Comparison of ENCODE assay signal across 9 mouse cellular contexts in genomic region chr6:73249851-73250250, GRCm38 (mm10). TPM values are rescaled to one million over a fixed set of nuclear protein-coding genes. Genes with fewer than 3 reads are reported as not detected.
DNase-seq lines count a peak whose midpoint lies in the region; ATAC-seq and TF ChIP-seq lines count a peak whose summit lies in the region.
"Had no signal": no experiment of that assay in that cellular context is flagged by ENCODE, and none has a peak within 500 bp of the region (broad histone marks: within the 10 kb centered on the region; RNA-seq: fewer than 3 reads in every experiment).

No protein-coding gene starts in this region.

- no peak for DNase-seq in heart, adult 2 months
- DNase-seq in heart, postnatal 36 days, result no peak
- DNase-seq in lung, postnatal 0 days (ENCODE audit: low spot score), result no peak
- DNase-seq in layer of hippocampus, adult 11-12 months (ENCODE audit: low spot score), result no peak
- DNase-seq in T-cell, adult 2 months (ENCODE audit: low spot score), result no peak
- DNase-seq: cerebellum, postnatal 10 days had no signal

- peak overlapping the region; percentile 85 for H3K4me3 ChIP-seq in heart, adult 2 months
- H3K4me3 ChIP-seq in lung, embryonic 16.5 days (ENCODE audit: low read length), result no peak overlapping the region
- no peak overlapping the region for H3K4me3 ChIP-seq in lung, postnatal 0 days (ENCODE audit: low read depth, low read length)
- H3K4me3 ChIP-seq in limb, embryonic 15.5 days, result peak overlapping the region; percentile 96; the same call in 1 of the 2 replicates
- H3K4me3 ChIP-seq in stomach, embryonic 15.5 days (replicated peaks), result no peak overlapping the region

- no peak overlapping the region for H3K27ac ChIP-seq in heart, adult 2 months
- H3K27ac ChIP-seq in lung, embryonic 16.5 days (ENCODE audit: low read length), result no peak overlapping the region
- no peak overlapping the region for H3K27ac ChIP-seq in lung, postnatal 0 days (ENCODE audit: low read length)
- H3K27ac ChIP-seq in limb, embryonic 15.5 days, result no peak overlapping the region
- H3K27ac ChIP-seq in stomach, embryonic 15.5 days, result no peak overlapping the region

- TF ChIP-seq EP300 in heart, adult 2 months (IDR thresholded peaks at IDR 0.05; ENCODE audit: insufficient read depth, low read depth, low read length), result no peak
- TF ChIP-seq EP300 in lung, postnatal 0 days (IDR thresholded peaks at IDR 0.05), result no peak

- peak overlapping the region; percentile 77; the same call in 1 of the 2 replicates for H3K4me2 ChIP-seq in lung, embryonic 16.5 days (ENCODE audit: low read depth, low read length)
- H3K4me2 ChIP-seq in lung, postnatal 0 days (replicated peaks; ENCODE audit: low read depth, low read length), result no peak overlapping the region
- H3K4me2 ChIP-seq in limb, embryonic 15.5 days, result 0 out of 2 replicates have a peak overlapping the region, but pooled peaks have one; percentile 76
- peak overlapping the region; percentile 72; the same call in 1 of the 2 replicates for H3K4me2 ChIP-seq in stomach, embryonic 15.5 days

- peaks cover 4% of the 10 kb centered on the region; the same call in 1 of the 2 replicates for H3K79me2 ChIP-seq in heart, adult 2 months (replicated peaks; ENCODE audit: control insufficient read depth, insufficient read depth, low read length)

- no peak for TF ChIP-seq CTCF in heart, adult 2 months (IDR thresholded peaks at IDR 0.05)
- TF ChIP-seq CTCF in lung, postnatal 0 days (IDR thresholded peaks at IDR 0.05), result no peak

- H3K9me3 ChIP-seq in lung, embryonic 16.5 days (ENCODE audit: control insufficient read depth, low read length), result no peaks in the 10 kb centered on the region
- no peaks in the 10 kb centered on the region for H3K9me3 ChIP-seq in lung, postnatal 0 days (ENCODE audit: low read length)
- H3K9me3 ChIP-seq in limb, embryonic 15.5 days, result no peaks in the 10 kb centered on the region
- no peaks in the 10 kb centered on the region for H3K9me3 ChIP-seq in stomach, embryonic 15.5 days

- no peaks in the 10 kb centered on the region for H3K27me3 ChIP-seq in heart, adult 2 months (ENCODE audit: control insufficient read depth, insufficient read depth, low read length)
- no peaks in the 10 kb centered on the region for H3K27me3 ChIP-seq in lung, embryonic 16.5 days (ENCODE audit: control insufficient read depth, insufficient read depth, low read depth, low read length)
- no peaks in the 10 kb centered on the region for H3K27me3 ChIP-seq in lung, postnatal 0 days (replicated peaks; ENCODE audit: insufficient read depth, low read length)
- no peaks in the 10 kb centered on the region for H3K27me3 ChIP-seq in limb, embryonic 15.5 days
- H3K27me3 ChIP-seq in stomach, embryonic 15.5 days (replicated peaks), result no peaks in the 10 kb centered on the region

- peaks cover 10% of the 10 kb centered on the region for H3K4me1 ChIP-seq in heart, adult 2 months (ENCODE audit: control insufficient read depth, insufficient read depth, low read length)
- peaks cover 15% of the 10 kb centered on the region for H3K4me1 ChIP-seq in lung, embryonic 16.5 days (replicated peaks; ENCODE audit: control insufficient read depth, insufficient read depth, low read length)
- peaks cover 5% of the 10 kb centered on the region; the same call in 1 of the 2 replicates for H3K4me1 ChIP-seq in lung, postnatal 0 days (ENCODE audit: insufficient read depth, low read depth, low read length)
- peaks cover 11% of the 10 kb centered on the region for H3K4me1 ChIP-seq in limb, embryonic 15.5 days
- peaks cover 3% of the 10 kb centered on the region; the same call in 1 of the 2 replicates for H3K4me1 ChIP-seq in stomach, embryonic 15.5 days

- no peak for ATAC-seq in lung, embryonic 16.5 days (ENCODE audit: low read depth)
- ATAC-seq in lung, postnatal 0 days, result no peak
- no peak for ATAC-seq in limb, embryonic 15.5 days (ENCODE audit: insufficient number of reproducible peaks, low FRiP score, low TSS enrichment, low read depth)
- ATAC-seq in stomach, embryonic 15.5 days (ENCODE audit: insufficient read depth, low FRiP score, low read depth), result no peak

- peaks cover 4% of the 10 kb centered on the region; the same call in 1 of the 2 replicates for H3K36me3 ChIP-seq in heart, adult 2 months (ENCODE audit: control insufficient read depth, insufficient read depth, low read length)
- no peaks in the 10 kb centered on the region for H3K36me3 ChIP-seq in lung, embryonic 16.5 days (ENCODE audit: control insufficient read depth, insufficient read depth, low read length)
- H3K36me3 ChIP-seq in lung, postnatal 0 days (ENCODE audit: insufficient read depth, low read length), result no peaks in the 10 kb centered on the region
- H3K36me3 ChIP-seq in limb, embryonic 15.5 days, result 0 out of 2 replicates have a peak, but pooled peaks cover 3% of the 10 kb centered on the region
- no peaks in the 10 kb centered on the region for H3K36me3 ChIP-seq in stomach, embryonic 15.5 days

- H3K9ac ChIP-seq in heart, adult 2 months (ENCODE audit: low read depth, low read length), result no peak overlapping the region
- H3K9ac ChIP-seq in lung, embryonic 16.5 days (ENCODE audit: low read length), result no peak overlapping the region
- H3K9ac ChIP-seq in lung, postnatal 0 days (replicated peaks; ENCODE audit: low read depth), result no peak overlapping the region
- no peak overlapping the region for H3K9ac ChIP-seq in limb, embryonic 15.5 days
- no peak overlapping the region for H3K9ac ChIP-seq in stomach, embryonic 15.5 days

- WGBS in heart, adult 2 months, result 42% methylated on average over 4 of the region's 4 CpGs
- WGBS in lung, embryonic 16.5 days, result 66% methylated on average over 4 of the region's 4 CpGs
- 60% methylated on average over 4 of the region's 4 CpGs for WGBS in lung, postnatal 0 days
- WGBS in limb, embryonic 15.5 days, result 78% methylated on average over 4 of the region's 4 CpGs
- WGBS in stomach, embryonic 15.5 days, result 71% methylated on average over 4 of the region's 4 CpGs

- TF ChIP-seq POLR2A in heart, adult 2 months (IDR thresholded peaks at IDR 0.05; ENCODE audit: insufficient read depth, low read depth, low read length), result no peak

- intact Hi-C loops in heart, adult 2 months (cut with DNase I), result no loop called here
- intact Hi-C loops in heart, postnatal 36 days (cut with DNase I), result loop anchor here (10.0 kb wide), 1 partner anchor 1975 kb away; the partner anchor contains the start of gene Krcc1

RNA-seq across cellular contexts. Expression of gene Suclg1, which starts 1.7 kb away (rescaled TPM):
- 100 to 1,000 TPM; 461 to 531 TPM for total RNA-seq in heart, adult 2 months (2021)
- 312 and 392 TPM in 2 replicates for polyA plus RNA-seq in heart, adult 2 months (2012; rRNA removed)
- 100 to 1,000 TPM; 540 to 568 TPM for total RNA-seq in heart, postnatal 36 days (2021)
- polyA plus RNA-seq in lung, embryonic 16.5 days (2015; fragmentation: Nextera tagmentation; extraction: Ambion mirVana), result 148 and 151 TPM in 2 replicates
- 126 and 140 TPM in 2 replicates for polyA plus RNA-seq in lung, postnatal 0 days (2015; fragmentation: Nextera tagmentation; extraction: Ambion mirVana)
- 145 and 155 TPM in 2 replicates for polyA plus RNA-seq in limb, embryonic 15.5 days (2015; fragmentation: Nextera tagmentation; extraction: Ambion mirVana)
- polyA plus RNA-seq in stomach, embryonic 15.5 days (2015; fragmentation: Nextera tagmentation; extraction: Ambion mirVana), result 196 and 227 TPM in 2 replicates

RNA-seq across cellular contexts. Expression of gene Dnah6, which starts 28.4 kb away (rescaled TPM):
- under 1 TPM; 0.05 to 0.07 TPM for total RNA-seq in heart, adult 2 months (2021)
- 0.09 and 0.27 TPM in 2 replicates for polyA plus RNA-seq in heart, adult 2 months (2012; rRNA removed)
- total RNA-seq in heart, postnatal 36 days (2021), result under 1 TPM; 0.08 to 0.11 TPM
- 0.54 and 0.78 TPM in 2 replicates for polyA plus RNA-seq in lung, embryonic 16.5 days (2015; fragmentation: Nextera tagmentation; extraction: Ambion mirVana)
- polyA plus RNA-seq in lung, postnatal 0 days (2015; fragmentation: Nextera tagmentation; extraction: Ambion mirVana), result 0.95 and 1.0 TPM in 2 replicates
- 0.02 and 0.06 TPM in 2 replicates for polyA plus RNA-seq in limb, embryonic 15.5 days (2015; fragmentation: Nextera tagmentation; extraction: Ambion mirVana)
- polyA plus RNA-seq in stomach, embryonic 15.5 days (2015; fragmentation: Nextera tagmentation; extraction: Ambion mirVana), result 0.05 and 0.06 TPM in 2 replicates

Comparison
In these comparisons a context has a peak if more than half of its experiments do, and no peak if none do; other contexts are left out.
1. H3K4me3 ChIP-seq: peak in heart, adult 2 months (single experiment) and limb, embryonic 15.5 days (single experiment); none in lung, embryonic 16.5 days (single experiment), lung, postnatal 0 days (single experiment) and stomach, embryonic 15.5 days (single experiment).